Mouse (Mus musculus) bone marrow macrophage, adult 2 months (primary cell): ENCODE measurements around the gene Tmem189.

Source experiments
- CTCF ChIP-seq: IDR thresholded peaks from 2 replicates; pipeline ENCODE4 v1.5.1; 2012; ENCODE audit warnings: low read depth, mild to moderate bottlenecking, low read length, moderate library complexity
- POLR2A ChIP-seq: IDR thresholded peaks from 2 replicates; pipeline ENCODE4 v1.6.1; 2012; ENCODE audit warnings: mild to moderate bottlenecking, low read depth, low read length, borderline replicate concordance

DNA sequence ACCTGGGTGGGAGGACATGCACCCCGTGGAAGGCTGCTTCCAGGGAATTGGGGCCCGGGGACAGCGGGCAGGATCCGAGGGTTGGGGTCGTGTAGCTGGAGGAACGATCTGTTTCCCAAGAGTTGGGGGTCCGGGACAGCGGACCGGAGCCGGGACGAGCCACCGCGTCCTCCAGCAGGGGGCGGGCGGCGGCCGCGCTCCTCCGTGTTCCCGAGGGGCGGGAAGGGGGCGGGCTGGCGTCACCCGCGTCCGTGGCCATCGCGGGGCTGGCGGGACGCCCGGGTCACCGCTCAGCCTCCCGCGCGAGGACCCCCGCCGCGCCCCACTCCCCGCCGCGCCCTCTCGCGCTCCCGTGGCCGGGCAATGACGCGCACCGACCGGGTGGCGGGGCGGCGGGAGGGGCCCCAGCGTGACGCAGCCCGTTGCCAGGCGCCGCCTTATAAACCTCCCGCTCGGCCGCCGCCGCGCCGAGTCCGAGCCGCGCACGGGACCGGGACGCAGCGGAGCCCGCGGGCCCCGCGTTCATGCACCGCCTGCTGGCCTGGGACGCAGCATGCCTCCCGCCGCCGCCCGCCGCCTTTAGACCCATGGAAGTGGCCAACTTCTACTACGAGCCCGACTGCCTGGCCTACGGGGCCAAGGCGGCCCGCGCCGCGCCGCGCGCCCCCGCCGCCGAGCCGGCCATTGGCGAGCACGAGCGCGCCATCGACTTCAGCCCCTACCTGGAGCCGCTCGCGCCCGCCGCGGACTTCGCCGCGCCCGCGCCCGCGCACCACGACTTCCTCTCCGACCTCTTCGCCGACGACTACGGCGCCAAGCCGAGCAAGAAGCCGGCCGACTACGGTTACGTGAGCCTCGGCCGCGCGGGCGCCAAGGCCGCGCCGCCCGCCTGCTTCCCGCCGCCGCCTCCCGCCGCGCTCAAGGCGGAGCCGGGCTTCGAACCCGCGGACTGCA is 847 bp downstream of the Tmem189 start, which contains the start of gene Cebpb:
- TF ChIP-seq POLR2A (peak; percentile 68; the same call in 1 of the 2 replicates), CTCF (peak; percentile 40)
